Mouse (Mus musculus) embryo, embryonic 10.5 days (tissue): ENCODE data around the gene A2ml1.
"Not testable (repeated sequence)": the region's sequence is repeated elsewhere in the genome, so short reads cannot be mapped to it uniquely, and the experiment has no call there.

Source experiments
- DNase-seq: peaks from one replicate; pipeline ENCODE4 v3.0.0-alpha.2; 2015; ENCODE audit warnings: low spot score

Gene A2ml1

DNA sequence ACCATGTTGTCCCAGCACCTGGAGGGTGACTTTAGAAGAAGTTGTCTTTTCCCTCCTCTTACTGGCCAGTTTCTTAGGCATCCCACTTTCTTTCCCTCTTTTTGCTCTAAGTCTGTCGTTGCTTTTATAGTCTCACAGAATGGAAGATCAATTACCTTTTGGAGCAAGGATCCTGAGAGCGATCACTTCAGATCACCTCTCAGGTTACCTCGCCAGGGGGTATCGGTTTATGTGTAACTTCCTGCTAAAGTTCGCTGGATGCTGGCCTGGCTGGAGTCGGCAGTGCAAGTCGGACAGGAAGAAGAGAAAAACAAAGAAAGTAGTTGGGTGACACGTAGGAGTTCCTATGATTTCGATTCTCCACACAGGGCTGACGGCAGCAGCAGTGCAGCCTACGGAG is at the start of gene A2ml1:
TSS of gene A2ml1 (minus strand) at position 101 of the 400 bp plus-strand sequence.
- no peak for DNase-seq

DNA sequence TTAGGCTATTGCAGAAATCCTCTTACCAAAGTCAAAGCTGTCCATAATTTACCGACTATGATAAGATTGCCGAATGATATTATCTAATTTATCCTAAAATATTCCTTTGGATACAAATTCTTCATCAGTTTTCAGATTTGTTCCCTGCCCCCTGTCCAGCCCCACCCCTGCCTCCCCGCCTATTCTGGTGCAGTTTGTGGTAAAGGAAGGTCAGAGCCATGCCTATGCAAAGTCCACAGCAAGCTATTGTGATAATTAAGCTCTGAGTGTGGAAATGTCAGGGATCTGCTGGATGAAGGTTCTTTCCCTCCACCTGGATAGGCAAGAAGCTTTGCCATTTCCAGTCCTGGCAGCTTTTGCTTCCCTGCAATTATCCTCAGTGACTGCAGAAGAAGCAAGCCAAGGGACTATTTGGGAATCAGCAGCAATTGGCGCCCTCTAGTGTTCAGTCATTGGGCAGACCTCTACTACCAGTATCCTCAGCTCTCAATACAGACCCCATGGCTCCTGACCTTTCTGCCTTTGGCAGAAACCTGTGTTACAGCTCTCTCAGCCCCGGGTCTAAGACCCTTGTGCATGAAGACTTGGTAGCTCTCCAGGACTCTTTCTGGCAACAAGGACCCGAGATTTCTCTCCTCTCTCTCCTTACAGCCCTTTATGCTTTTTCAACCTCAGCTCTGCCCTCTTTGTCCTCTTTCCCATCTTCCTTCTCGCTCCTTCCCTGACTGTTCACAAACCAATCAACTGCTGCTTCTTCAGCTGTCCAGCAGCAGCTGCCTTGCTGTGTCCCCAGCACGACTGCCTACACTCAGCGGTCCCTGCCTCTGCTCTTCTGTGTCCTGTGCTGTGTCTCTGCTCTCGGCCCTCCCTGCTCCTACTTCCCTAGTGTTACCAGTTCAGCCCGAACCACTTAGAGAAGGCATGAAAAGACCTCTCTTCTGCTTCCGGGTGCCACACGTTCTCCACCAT is 48.6 kb upstream of the A2ml1 start:
- peak; percentile 85 for DNase-seq

DNA sequence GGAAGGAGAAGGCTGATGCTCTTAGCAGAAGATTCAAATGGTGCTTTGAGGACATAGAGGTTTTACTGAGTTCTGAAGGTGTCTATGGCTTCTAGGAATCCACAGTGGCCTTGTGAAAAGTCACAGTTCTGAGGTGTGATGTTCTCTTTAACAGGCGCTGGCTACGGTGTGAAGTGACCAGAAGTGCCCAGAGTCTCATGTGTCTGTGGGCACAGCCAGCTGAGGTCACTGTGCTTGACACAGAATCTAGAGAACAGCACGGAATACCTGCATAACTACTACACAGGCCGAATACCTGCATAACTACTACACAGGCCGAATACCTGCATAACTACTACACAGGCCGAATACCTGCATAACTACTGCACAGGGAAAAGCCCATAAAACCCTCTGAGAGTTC is 43.8 kb upstream of the A2ml1 start:
- not testable (repeated sequence) for DNase-seq

DNA sequence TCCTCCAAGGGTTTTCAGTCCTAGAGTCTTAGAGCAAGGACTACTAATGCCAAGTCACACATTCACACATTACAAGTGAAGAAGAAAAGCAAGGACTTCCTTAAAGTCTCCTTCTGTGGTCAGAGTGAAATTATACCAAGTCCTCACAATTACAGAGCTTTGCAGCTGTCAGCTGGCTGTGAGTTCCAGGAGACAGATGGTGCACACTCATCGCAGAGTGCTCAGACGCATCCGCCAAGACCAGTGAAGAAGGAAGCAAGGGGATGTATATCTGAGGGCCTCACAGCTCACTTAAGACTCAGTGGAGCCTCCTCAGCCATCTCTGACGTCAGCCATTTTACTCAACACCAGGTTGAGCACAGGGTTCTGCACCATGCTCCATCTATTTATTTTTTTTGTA is 43.0 kb upstream of the A2ml1 start:
- DNase-seq, result no peak

DNA sequence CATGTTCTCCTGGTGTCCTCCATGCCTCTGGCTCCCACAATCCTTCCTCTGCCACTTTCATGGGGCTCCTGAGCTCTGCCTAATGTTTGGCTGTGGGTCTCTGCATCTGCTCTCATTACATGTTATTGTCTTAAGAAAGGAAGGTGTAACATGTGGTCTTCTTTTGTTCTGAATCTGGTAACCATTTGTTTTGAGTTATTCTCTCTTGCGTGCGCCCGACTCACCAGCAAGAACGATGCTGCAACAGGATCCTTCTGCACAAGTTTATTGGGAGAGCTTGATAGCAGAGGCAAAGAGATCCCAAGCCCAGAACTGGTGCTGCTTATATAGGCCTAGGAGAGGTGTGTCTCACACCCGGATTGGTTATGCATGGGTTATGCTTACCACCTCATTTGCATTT is 42.0 kb upstream of the A2ml1 start, which contains the start of gene Klrb1a:
TSS of gene Klrb1a (minus strand) at position 101 of the 400 bp plus-strand sequence.
- not testable (repeated sequence) for DNase-seq

DNA sequence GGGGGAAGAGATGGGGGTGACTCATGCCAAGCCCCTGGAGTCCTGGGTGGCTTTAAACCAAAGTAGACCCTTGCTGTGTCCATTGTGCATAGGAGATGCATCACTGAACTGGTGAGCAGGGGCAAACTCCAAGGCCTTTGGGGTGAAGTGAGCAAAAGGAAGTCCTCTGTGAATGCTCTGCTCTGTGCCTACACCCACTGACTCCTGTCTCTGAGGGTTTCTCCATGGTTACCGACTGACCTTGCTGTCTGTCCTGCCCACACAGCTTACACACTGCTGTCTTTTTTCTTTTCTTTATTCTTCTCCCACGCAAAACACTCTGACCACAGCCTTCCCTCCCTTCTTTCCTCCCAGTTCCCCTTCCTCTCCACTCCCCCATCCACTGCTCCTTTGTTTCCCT is 41.3 kb upstream of the A2ml1 start:
- DNase-seq, result no peak

DNA sequence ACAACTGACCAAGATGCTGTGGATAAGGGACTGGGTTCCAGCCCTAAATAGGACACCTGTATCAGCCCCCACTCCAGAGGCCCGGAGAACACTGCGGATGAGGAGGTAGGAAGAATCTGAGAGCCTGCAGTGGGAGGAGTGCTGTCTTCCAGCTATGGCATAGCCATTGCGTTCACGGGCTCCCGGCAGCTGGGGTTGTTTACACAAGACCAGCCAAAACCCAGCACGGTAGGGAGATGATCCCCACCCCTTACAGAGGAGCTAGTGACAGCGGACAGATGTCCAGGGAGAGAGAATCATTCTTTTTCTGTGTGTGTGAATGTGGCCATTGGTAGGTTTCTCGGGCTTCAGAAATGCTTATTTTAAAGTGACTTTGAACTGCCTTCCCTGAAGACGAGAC is 24.9 kb upstream of the A2ml1 start:
- DNase-seq, result no peak

DNA sequence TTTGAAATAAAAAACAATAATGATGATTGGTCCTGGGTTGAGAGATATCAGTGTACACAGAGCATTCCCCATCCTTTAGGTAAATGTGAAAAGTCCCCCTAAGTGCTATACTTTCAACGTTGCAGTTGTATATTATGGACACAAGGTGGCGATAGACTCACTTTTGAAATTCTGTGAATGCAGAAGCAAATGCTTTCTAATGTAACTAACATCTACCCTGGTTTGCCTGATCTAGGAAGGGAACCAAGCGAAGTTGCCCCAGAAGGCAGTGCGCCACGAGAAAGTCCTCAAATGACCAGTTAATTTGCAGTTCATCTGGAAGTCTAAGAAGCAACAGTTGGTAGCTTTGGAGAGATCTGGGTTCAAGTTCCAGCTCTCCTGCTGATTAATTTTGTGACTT is 23.1 kb upstream of the A2ml1 start:
- DNase-seq, result peak; percentile 72

GRCm38 (mm10) chr6:128602463-128603201 is 21.2 kb upstream of the A2ml1 start:
- DNase-seq, result no peak

GRCm38 (mm10) chr6:128602026-128602425 is 20.6 kb upstream of the A2ml1 start:
- no peak for DNase-seq

GRCm38 (mm10) chr6:128599555-128599954 is 18.1 kb upstream of the A2ml1 start:
- no peak for DNase-seq

GRCm38 (mm10) chr6:128598256-128599047 is 17.0 kb upstream of the A2ml1 start:
- no peak for DNase-seq

DNA sequence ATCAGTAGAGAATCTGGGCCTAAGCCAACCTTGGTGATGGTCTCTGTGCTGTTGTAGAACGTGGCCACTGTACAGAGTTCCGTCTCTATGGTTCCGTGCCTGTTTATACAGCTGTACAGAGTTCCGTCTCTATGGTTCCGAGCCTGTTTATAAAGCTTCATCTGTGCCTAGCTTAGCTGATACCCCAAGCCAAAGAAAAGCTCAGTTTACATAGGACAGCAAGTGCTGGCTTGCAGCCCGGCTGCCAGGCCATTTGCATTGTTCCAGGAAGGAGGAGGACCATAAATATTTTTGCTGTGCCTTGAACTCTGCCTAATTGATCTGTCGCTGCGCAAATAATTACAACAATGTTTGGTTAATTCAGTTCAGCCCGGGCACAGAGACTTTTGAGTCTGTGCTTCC is 15.7 kb upstream of the A2ml1 start:
- peak; percentile 71 for DNase-seq

DNA sequence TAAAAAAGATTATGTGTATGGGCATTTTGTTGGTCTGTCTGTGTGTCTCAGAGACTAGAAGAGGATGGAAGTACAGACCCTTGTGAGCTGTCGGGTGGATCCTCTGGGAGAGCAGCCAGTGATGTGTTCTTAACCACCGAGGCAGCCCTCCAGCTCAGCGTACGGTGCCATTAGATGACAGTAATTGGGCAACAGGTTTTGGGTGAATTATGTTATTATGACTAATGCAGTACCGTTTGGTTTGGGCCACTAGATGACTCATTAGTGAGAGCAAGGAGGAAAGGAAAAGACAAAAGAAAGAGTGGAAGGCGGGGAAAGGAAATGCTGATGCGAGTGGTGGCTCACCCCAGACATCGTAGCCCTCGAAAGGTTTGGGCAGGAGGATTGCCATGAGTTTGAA is 13.2 kb upstream of the A2ml1 start:
- no peak for DNase-seq

DNA sequence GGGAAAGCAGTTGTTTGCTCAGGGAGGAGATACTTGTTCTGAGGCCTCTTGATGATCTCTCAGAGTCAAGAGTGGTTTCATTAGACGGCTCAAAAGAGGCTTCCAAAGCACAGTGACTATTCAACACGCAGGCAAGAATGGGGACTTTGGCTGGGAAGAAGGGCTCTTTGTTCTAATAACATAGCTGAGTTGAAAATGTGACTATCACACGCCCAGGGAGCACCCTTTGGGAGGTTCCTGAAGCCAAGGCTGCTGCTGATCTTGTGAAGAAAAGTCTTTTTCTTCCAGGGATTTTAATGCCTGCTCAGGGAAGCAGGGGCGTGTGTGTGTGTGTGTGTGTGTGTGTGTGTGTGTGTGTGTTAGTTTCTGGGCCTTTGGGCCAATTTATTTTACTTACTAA is 8.0 kb upstream of the A2ml1 start:
- DNase-seq, result no peak

GRCm38 (mm10) chr6:128587619-128588018 is 6.2 kb upstream of the A2ml1 start:
- no peak for DNase-seq

- DNase-seq, result no peak
These were observed 4.3 kb upstream of the A2ml1 start for GRCm38 (mm10) chr6:128585642-128586245.

GRCm38 (mm10) chr6:128584070-128584660 is 2.8 kb upstream of the A2ml1 start:
- peak; percentile 79 for DNase-seq

GRCm38 (mm10) chr6:128577301-128577700 is 4.1 kb downstream of the A2ml1 start:
- no peak for DNase-seq

DNA sequence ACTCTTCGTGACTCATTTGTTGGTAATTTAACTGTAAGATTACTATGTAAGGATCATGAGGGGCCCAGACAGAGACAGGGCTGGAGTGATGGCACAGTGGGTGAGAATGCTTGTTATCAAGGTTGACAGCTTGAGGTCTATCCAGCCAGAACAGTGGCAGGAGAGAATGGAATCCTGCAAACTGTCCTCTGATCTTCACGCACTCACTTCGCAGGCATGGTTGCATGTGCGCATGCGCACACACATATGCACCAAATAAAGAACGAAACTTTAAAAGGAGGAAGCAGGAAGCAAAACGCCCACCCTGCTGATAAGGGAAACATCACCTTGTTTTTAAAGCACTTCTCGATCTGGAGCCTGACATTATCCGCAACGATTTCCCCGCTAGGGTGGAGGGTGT is 14.8 kb downstream of the A2ml1 start:
- no peak for DNase-seq

- no peak for DNase-seq
These were observed 27.4 kb downstream of the A2ml1 start for GRCm38 (mm10) chr6:128554049-128554448.
